Mouse (Mus musculus) stomach, embryonic 16.5 days (tissue): ENCODE data around the gene Slc26a9. TPM values are rescaled to one million over a fixed set of nuclear protein-coding genes. Genes with fewer than 3 reads are reported as not detected.

Source experiments
- ATAC-seq: fragments of 200-750 bp; cut with Nextera tagmentation; 2 replicates; pipeline ENCODE4 v1.8.0; 2017; ENCODE audit warnings: moderate number of reproducible peaks, moderate TSS enrichment; ENCODE audit not compliant: insufficient read depth, low FRiP score
- H3K27ac ChIP-seq: fragments of 300-500 bp; sonication (generic); 2 replicates; pipeline ENCODE4 v1.5.1; 2014; ENCODE audit warnings: low read length
- H3K27me3 ChIP-seq: fragments of 300-500 bp; sonication (generic); 2 replicates; pipeline ENCODE4 v1.6.1; 2014; ENCODE audit warnings: low read length, control low read depth, mixed read lengths; ENCODE audit not compliant: control insufficient read depth, insufficient read depth
- H3K36me3 ChIP-seq: fragments of 300-500 bp; sonication (generic); 2 replicates; pipeline ENCODE4 v1.6.1; 2014; ENCODE audit warnings: low read length; ENCODE audit not compliant: control insufficient read depth, insufficient read depth
- H3K4me1 ChIP-seq: fragments of 300-500 bp; sonication (generic); 2 replicates; pipeline ENCODE4 v1.6.1; 2014; ENCODE audit warnings: low read length, control low read depth, mixed read lengths; ENCODE audit not compliant: control insufficient read depth, insufficient read depth
- H3K4me2 ChIP-seq: fragments of 300-500 bp; sonication (generic); 2 replicates; pipeline ENCODE4 v1.6.1; 2014; ENCODE audit warnings: low read depth, low read length, mixed read lengths
- H3K4me3 ChIP-seq: fragments of 300-500 bp; sonication (generic); replicated peaks from 2 replicates; pipeline ENCODE4 v1.5.1; 2014; ENCODE audit warnings: mild to moderate bottlenecking, low read length
- H3K9ac ChIP-seq: fragments of 300-500 bp; sonication (generic); 2 replicates; pipeline ENCODE4 v1.6.1; 2014; ENCODE audit warnings: low read length
- H3K9me3 ChIP-seq: fragments of 300-500 bp; sonication (generic); replicated peaks from 2 replicates; pipeline ENCODE4 v1.6.1; 2016; ENCODE audit warnings: low read length, control low read depth; ENCODE audit not compliant: control insufficient read depth
- WGBS: fragments of 180-500 bp; shearing (Covaris S2); extraction: QIAGEN DNeasy Blood & Tissue Kit; methylation state at CpG from one replicate; pipeline ENCODE4 v1.1.7; 2014; 5-methylcytosine and 5-hydroxymethylcytosine counted together
- polyA plus RNA-seq: library from polyadenylated mRNA; unstranded; fragments of >200 nt; fragmentation: Nextera tagmentation; extraction: Ambion mirVana; gene quantifications from 2 replicates; pipeline ENCODE4 v1.2.1, GENCODE M21; 2015

Gene Slc26a9
- polyA plus RNA-seq = 9.7 and 13.2 TPM in 2 replicates

GRCm38 (mm10) chr1:131743868-131744464 is at the start of gene Slc26a9:
Gene Slc26a9, plus strand, starts transcription at chr1:131744022.
- Histone ChIP-seq H3K4me3 (peak within 1 kb of the TSS; percentile 11), H3K9me3 (no peaks in the 10 kb centered on the region), H3K4me2 (peak within 1 kb of the TSS; percentile 46), H3K9ac (peak within 1 kb of the TSS; percentile 6), H3K4me1 (0 out of 2 replicates have a peak, but pooled peaks cover 4% of the 10 kb centered on the region), H3K36me3 (no peaks in the 10 kb centered on the region), H3K27ac (peak within 1 kb of the TSS; percentile 64), H3K27me3 (no peaks in the 10 kb centered on the region)
- WGBS = 53% methylated on average over 10 of the region's 10 CpGs
- peak; percentile 89 for ATAC-seq

GRCm38 (mm10) chr1:131695308-131695707 is 48.5 kb upstream of the Slc26a9 start:
- Histone ChIP-seq H3K4me3 (no peak overlapping the region), H3K4me1 (peaks cover 12% of the 10 kb centered on the region), H3K9me3 (no peaks in the 10 kb centered on the region), H3K27me3 (no peaks in the 10 kb centered on the region), H3K4me2 (no peak overlapping the region), H3K27ac (no peak overlapping the region), H3K9ac (no peak overlapping the region), H3K36me3 (no peaks in the 10 kb centered on the region)
- ATAC-seq = peak; percentile 69
- WGBS = 67% methylated on average over 2 of the region's 2 CpGs

GRCm38 (mm10) chr1:131696325-131696724 is 47.5 kb upstream of the Slc26a9 start:
- H3K27me3 ChIP-seq = no peaks in the 10 kb centered on the region
- no peak for ATAC-seq
- no peak overlapping the region for H3K27ac ChIP-seq
- H3K36me3 ChIP-seq = no peaks in the 10 kb centered on the region
- H3K9me3 ChIP-seq = no peaks in the 10 kb centered on the region
- no peak overlapping the region for H3K4me3 ChIP-seq
- H3K9ac ChIP-seq = no peak overlapping the region
- no peak overlapping the region for H3K4me2 ChIP-seq
- peaks cover 2% of the 10 kb centered on the region; the same call in 1 of the 2 replicates for H3K4me1 ChIP-seq
- 54% methylated on average over 4 of the region's 4 CpGs for WGBS

- Histone ChIP-seq H3K36me3 (no peaks in the 10 kb centered on the region), H3K9me3 (no peaks in the 10 kb centered on the region), H3K4me2 (no peak overlapping the region), H3K9ac (no peak overlapping the region), H3K27me3 (no peaks in the 10 kb centered on the region), H3K4me1 (no peaks in the 10 kb centered on the region), H3K4me3 (no peak overlapping the region), H3K27ac (no peak overlapping the region)
- 85% methylated on average over 3 of the region's 3 CpGs for WGBS
- no peak for ATAC-seq
These were observed 45.1 kb upstream of the Slc26a9 start for GRCm38 (mm10) chr1:131698770-131699169.

- no peak overlapping the region for H3K9ac ChIP-seq
These were observed 44.2 kb upstream of the Slc26a9 start for GRCm38 (mm10) chr1:131699642-131700041.

GRCm38 (mm10) chr1:131700447-131700846 is 43.4 kb upstream of the Slc26a9 start:
- no peaks in the 10 kb centered on the region for H3K27me3 ChIP-seq
- no peaks in the 10 kb centered on the region for H3K36me3 ChIP-seq
- H3K4me1 ChIP-seq = no peaks in the 10 kb centered on the region
- H3K4me2 ChIP-seq = no peak overlapping the region
- H3K27ac ChIP-seq = no peak overlapping the region
- H3K9ac ChIP-seq = no peak overlapping the region
- 64% methylated on average over 5 of the region's 5 CpGs for WGBS
- no peak overlapping the region for H3K4me3 ChIP-seq
- H3K9me3 ChIP-seq = no peaks in the 10 kb centered on the region
- no peak for ATAC-seq

More at GRCm38 (mm10) chr1:131699642-131700041, 44.2 kb upstream of the Slc26a9 start:
- Histone ChIP-seq H3K9me3 (no peaks in the 10 kb centered on the region), H3K4me2 (no peak overlapping the region), H3K27me3 (no peaks in the 10 kb centered on the region), H3K27ac (no peak overlapping the region), H3K36me3 (no peaks in the 10 kb centered on the region), H3K4me3 (no peak overlapping the region), H3K4me1 (no peaks in the 10 kb centered on the region)
- WGBS = 58% methylated on average over 4 of the region's 4 CpGs
- no peak for ATAC-seq

- H3K27ac ChIP-seq = no peak overlapping the region
- H3K4me1 ChIP-seq = no peaks in the 10 kb centered on the region
- H3K4me3 ChIP-seq = no peak overlapping the region
- 83% methylated on average over 5 of the region's 5 CpGs for WGBS
- H3K36me3 ChIP-seq = no peaks in the 10 kb centered on the region
- H3K4me2 ChIP-seq = no peak overlapping the region
- H3K9ac ChIP-seq = no peak overlapping the region
- no peaks in the 10 kb centered on the region for H3K9me3 ChIP-seq
- no peaks in the 10 kb centered on the region for H3K27me3 ChIP-seq
- ATAC-seq = no peak
These were observed 42.4 kb upstream of the Slc26a9 start for GRCm38 (mm10) chr1:131701391-131701790.

- no peak overlapping the region for H3K4me2 ChIP-seq
- no peak overlapping the region for H3K9ac ChIP-seq
- no peak overlapping the region for H3K4me3 ChIP-seq
- WGBS = 56% methylated on average over 8 of the region's 8 CpGs
- no peak for ATAC-seq
- no peaks in the 10 kb centered on the region for H3K4me1 ChIP-seq
- no peaks in the 10 kb centered on the region for H3K9me3 ChIP-seq
- no peaks in the 10 kb centered on the region for H3K36me3 ChIP-seq
- no peaks in the 10 kb centered on the region for H3K27me3 ChIP-seq
- no peak overlapping the region for H3K27ac ChIP-seq
These were observed 41.6 kb upstream of the Slc26a9 start for GRCm38 (mm10) chr1:131702094-131702766.

- Histone ChIP-seq H3K4me3 (no peak overlapping the region), H3K9ac (no peak overlapping the region), H3K36me3 (no peaks in the 10 kb centered on the region), H3K4me1 (no peaks in the 10 kb centered on the region), H3K4me2 (no peak overlapping the region), H3K27ac (no peak overlapping the region), H3K27me3 (no peaks in the 10 kb centered on the region), H3K9me3 (no peaks in the 10 kb centered on the region)
- WGBS = 56% methylated on average over 2 of the region's 2 CpGs
- no peak for ATAC-seq
These were observed 40.3 kb upstream of the Slc26a9 start for GRCm38 (mm10) chr1:131703482-131703881.
